Mouse (Mus musculus) stomach, postnatal 0 days (tissue): Measurements from ENCODE around the gene BC048403.
A peak's percentile ranks its signal among the peaks of the same experiment; 100 is the strongest.

Source experiments
- CTCF ChIP-seq: IDR thresholded peaks from 2 replicates; pipeline ENCODE4 v1.5.1; 2016; ENCODE audit warnings: antibody characterized with exemption, low read depth, mild to moderate bottlenecking, moderate library complexity
- EP300 ChIP-seq: optimal IDR thresholded peaks from 2 replicates; pipeline ENCODE3; 2016; ENCODE audit warnings: antibody characterized with exemption

DNA sequence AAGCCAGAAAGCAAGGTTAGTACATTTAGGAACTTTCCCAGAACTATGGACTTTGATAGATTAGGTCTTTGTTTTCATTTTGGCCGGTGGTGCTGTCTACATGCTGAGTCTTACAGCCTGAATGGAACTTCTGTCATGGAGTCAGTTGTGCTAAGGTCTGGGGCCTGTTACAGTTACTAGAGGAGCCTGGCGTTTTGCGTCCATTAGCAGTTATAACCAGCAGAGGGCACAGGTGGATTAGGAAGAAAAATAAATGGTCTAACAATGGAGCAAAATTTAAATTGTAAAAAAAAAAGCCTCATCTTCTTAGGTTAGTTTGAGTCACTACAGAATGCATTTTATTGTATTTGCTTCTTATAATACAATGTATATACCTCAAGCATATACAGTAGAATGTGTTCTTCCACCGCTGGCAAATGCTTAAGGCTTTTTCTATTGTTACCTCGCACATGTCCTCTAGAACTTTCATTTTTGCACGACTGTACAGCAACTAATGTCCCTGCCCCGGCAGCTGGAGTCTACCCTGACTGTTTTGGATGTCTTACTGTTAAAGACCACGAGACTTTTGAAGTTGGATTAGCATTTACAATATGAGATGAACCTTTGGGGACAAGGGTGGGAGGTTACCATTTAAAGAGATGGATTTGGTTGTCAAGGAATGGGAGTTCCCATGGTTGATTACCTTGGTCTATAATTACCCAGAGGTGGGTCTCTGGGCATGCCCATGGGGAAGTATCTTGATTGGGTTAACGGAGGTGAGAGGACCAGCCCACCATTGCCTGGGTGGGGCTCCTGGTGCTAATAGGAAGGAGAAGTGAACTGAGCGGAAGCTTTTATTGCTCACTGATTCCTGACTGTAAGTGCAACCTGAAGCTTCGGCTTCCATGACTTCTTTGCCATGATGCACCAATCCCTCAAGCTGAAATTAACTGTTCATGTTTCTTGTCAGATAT is 38.2 kb upstream of the BC048403 start:
- peak; percentile 89 for TF ChIP-seq CTCF
- TF ChIP-seq EP300 = no peak
